Mouse (Mus musculus) testis, adult 2 months (tissue): ENCODE measurements around the gene Dnah11. TPM values are rescaled to one million over a fixed set of nuclear protein-coding genes. Genes with fewer than 3 reads are reported as not detected.

Experiments
- H3K27ac ChIP-seq: fragments of 200-500 bp; 2 replicates; pipeline ENCODE4 v1.5.1; 2012; ENCODE audit warnings: low read depth, low read length; ENCODE audit not compliant: control insufficient read depth, insufficient read depth
- H3K27me3 ChIP-seq: fragments of 200-500 bp; 2 replicates; pipeline ENCODE4 v1.6.1; 2012; ENCODE audit warnings: mild to moderate bottlenecking, low read length, moderate library complexity; ENCODE audit not compliant: control insufficient read depth, insufficient read depth
- H3K36me3 ChIP-seq: fragments of 200-500 bp; 2 replicates; pipeline ENCODE4 v1.6.1; 2012; ENCODE audit warnings: mild to moderate bottlenecking, low read length; ENCODE audit not compliant: control insufficient read depth, insufficient read depth
- H3K4me1 ChIP-seq: fragments of 200-500 bp; 2 replicates; pipeline ENCODE4 v1.6.1; 2012; ENCODE audit warnings: low read length; ENCODE audit not compliant: control insufficient read depth, insufficient read depth
- H3K4me3 ChIP-seq: fragments of 200-500 bp; 2 replicates; pipeline ENCODE4 v1.5.1; 2012; ENCODE audit warnings: low read depth, mild to moderate bottlenecking, low read length, moderate library complexity, mixed read lengths; ENCODE audit not compliant: control insufficient read depth
- CTCF ChIP-seq: fragments of 200-500 bp; IDR thresholded peaks from 2 replicates; pipeline ENCODE4 v1.5.1; 2012; ENCODE audit warnings: low read depth, mild to moderate bottlenecking, inconsistent platforms, low read length, moderate library complexity; ENCODE audit not compliant: control insufficient read depth, insufficient read depth, insufficient replicate concordance
- POLR2A ChIP-seq: fragments of 200-500 bp; IDR thresholded peaks from 2 replicates; pipeline ENCODE4 v1.6.1; 2012; ENCODE audit warnings: low read depth, mild to moderate bottlenecking, inconsistent platforms, low read length, moderate library complexity; ENCODE audit not compliant: control insufficient read depth
- polyA plus RNA-seq: library from polyadenylated mRNA; depleted of rRNA; stranded (reverse); fragments of >200 nt; gene quantifications from 2 replicates; pipeline ENCODE4 v1.2.3, GENCODE M21; 2012

Dnah11 gene
- polyA plus RNA-seq, 1 experiment = 0.22 TPM

GRCm38 (mm10) chr12:117962698-117963097, 236.1 kb downstream of the Dnah11 start:
- no peak overlapping the region for H3K27ac ChIP-seq
- no peaks in the 10 kb centered on the region for H3K36me3 ChIP-seq
- no peaks in the 10 kb centered on the region for H3K4me1 ChIP-seq
- H3K4me3 ChIP-seq = no peak overlapping the region
- TF ChIP-seq POLR2A (no peak), CTCF (no peak)
- H3K27me3 ChIP-seq = no peaks in the 10 kb centered on the region

GRCm38 (mm10) chr12:117959213-117959612, 239.6 kb downstream of the Dnah11 start:
- H3K4me3 ChIP-seq = no peak overlapping the region
- H3K4me1 ChIP-seq = no peaks in the 10 kb centered on the region
- H3K36me3 ChIP-seq = no peaks in the 10 kb centered on the region
- TF ChIP-seq CTCF (no peak), POLR2A (no peak)
- no peak overlapping the region for H3K27ac ChIP-seq
- no peaks in the 10 kb centered on the region for H3K27me3 ChIP-seq

- H3K36me3 ChIP-seq = no peaks in the 10 kb centered on the region
- TF ChIP-seq CTCF (no peak), POLR2A (no peak)
- H3K27me3 ChIP-seq = no peaks in the 10 kb centered on the region
- no peak overlapping the region for H3K27ac ChIP-seq
- H3K4me1 ChIP-seq = no peaks in the 10 kb centered on the region
- H3K4me3 ChIP-seq = no peak overlapping the region
These were observed 251.8 kb downstream of the Dnah11 start for GRCm38 (mm10) chr12:117946823-117947704.

GRCm38 (mm10) chr12:117941947-117942346, 256.9 kb downstream of the Dnah11 start:
- Histone ChIP-seq H3K36me3 (no peaks in the 10 kb centered on the region), H3K27ac (no peak overlapping the region), H3K27me3 (no peaks in the 10 kb centered on the region), H3K4me3 (no peak overlapping the region), H3K4me1 (no peaks in the 10 kb centered on the region)
- TF ChIP-seq CTCF = no peak
- no peak for TF ChIP-seq POLR2A

- H3K4me3 ChIP-seq = no peak overlapping the region
- no peaks in the 10 kb centered on the region for H3K4me1 ChIP-seq
- no peak overlapping the region for H3K27ac ChIP-seq
- no peaks in the 10 kb centered on the region for H3K27me3 ChIP-seq
- H3K36me3 ChIP-seq = no peaks in the 10 kb centered on the region
- no peak for TF ChIP-seq CTCF
These were observed 260.6 kb downstream of the Dnah11 start for GRCm38 (mm10) chr12:117938214-117938613.

GRCm38 (mm10) chr12:117932026-117932425, 266.8 kb downstream of the Dnah11 start:
- TF ChIP-seq CTCF (no peak), POLR2A (no peak)
- H3K27me3 ChIP-seq = no peaks in the 10 kb centered on the region

GRCm38 (mm10) chr12:117929768-117930167, 269.1 kb downstream of the Dnah11 start:
- Histone ChIP-seq H3K4me3 (no peak overlapping the region), H3K27me3 (no peaks in the 10 kb centered on the region), H3K27ac (no peak overlapping the region), H3K36me3 (no peaks in the 10 kb centered on the region), H3K4me1 (no peaks in the 10 kb centered on the region)
- TF ChIP-seq POLR2A (no peak), CTCF (no peak)

More at GRCm38 (mm10) chr12:117932026-117932425, 266.8 kb downstream of the Dnah11 start:
- Histone ChIP-seq H3K36me3 (no peaks in the 10 kb centered on the region), H3K4me1 (no peaks in the 10 kb centered on the region), H3K4me3 (no peak overlapping the region), H3K27ac (no peak overlapping the region)
